Mouse (Mus musculus): ENCODE data around the gene Nkain4. TPM values are rescaled to one million over a fixed set of nuclear protein-coding genes. Genes with fewer than 3 reads are reported as not detected.
A peak's percentile ranks its signal among the peaks of the same experiment; 100 is the strongest.

The Nkain4 gene
- total and polyA plus RNA-seq, 2 experiments from 2014 or later = 76.0 to 133 TPM

GRCm38 (mm10) chr2:180953638-180954037, 861 bp downstream of the Nkain4 start:
- Histone ChIP-seq H3K27me3 (ENCODE audit: insufficient read depth, low read length) (no peaks in the 10 kb centered on the region), H3K36me3 (ENCODE audit: insufficient read depth, low read length) (no peaks in the 10 kb centered on the region), H3K9ac (replicated peaks; ENCODE audit: low read length) (peak overlapping the region; percentile 68), H3K4me2 (ENCODE audit: low read depth, low read length) (peak overlapping the region; percentile 86), H3K9me3 (ENCODE audit: low read length) (no peaks in the 10 kb centered on the region), H3K27ac (peak overlapping the region; percentile 90), H3K4me3 (ENCODE audit: low read length) (peak overlapping the region; percentile 60), H3K4me1 (ENCODE audit: insufficient read depth, low read length) (peaks cover 18% of the 10 kb centered on the region)
- ATAC-seq (no peak), DNase-seq (ENCODE audit: low spot score) (no peak)
- WGBS = 5% methylated on average over 2 of the region's 2 CpGs
- no peak for TF ChIP-seq CTCF (IDR thresholded peaks at IDR 0.05; ENCODE audit: low read depth)

- H3K36me3 ChIP-seq (ENCODE audit: insufficient read depth, low read length) = no peaks in the 10 kb centered on the region
- H3K27ac ChIP-seq = peak overlapping the region; percentile 90
- peak; percentile 74 for ATAC-seq
- TF ChIP-seq CTCF (IDR thresholded peaks at IDR 0.05; ENCODE audit: low read depth) = no peak
- H3K4me2 ChIP-seq (ENCODE audit: low read depth, low read length) = peak overlapping the region; percentile 86
- no peaks in the 10 kb centered on the region for H3K27me3 ChIP-seq (ENCODE audit: insufficient read depth, low read length)
- peak overlapping the region; percentile 68 for H3K9ac ChIP-seq (replicated peaks; ENCODE audit: low read length)
- H3K9me3 ChIP-seq (ENCODE audit: low read length) = no peaks in the 10 kb centered on the region
- peak; percentile 75 for DNase-seq (ENCODE audit: low spot score)
- peaks cover 18% of the 10 kb centered on the region for H3K4me1 ChIP-seq (ENCODE audit: insufficient read depth, low read length)
- peak overlapping the region; percentile 60 for H3K4me3 ChIP-seq (ENCODE audit: low read length)
- WGBS = 7% methylated on average over 9 of the region's 9 CpGs
Observed at GRCm38 (mm10) chr2:180952731-180953171, 1.7 kb downstream of the Nkain4 start.

- H3K27me3 ChIP-seq (ENCODE audit: insufficient read depth, low read length) = no peaks in the 10 kb centered on the region
- no peak for TF ChIP-seq CTCF (IDR thresholded peaks at IDR 0.05; ENCODE audit: low read depth)
- H3K4me1 ChIP-seq (ENCODE audit: insufficient read depth, low read length) = peaks cover 18% of the 10 kb centered on the region
- H3K4me3 ChIP-seq (ENCODE audit: low read length) = no peak overlapping the region
- DNase-seq (ENCODE audit: low spot score) = no peak
- H3K36me3 ChIP-seq (ENCODE audit: insufficient read depth, low read length) = no peaks in the 10 kb centered on the region
- H3K27ac ChIP-seq = no peak overlapping the region
- H3K9ac ChIP-seq (replicated peaks; ENCODE audit: low read length) = no peak overlapping the region
- no peaks in the 10 kb centered on the region for H3K9me3 ChIP-seq (ENCODE audit: low read length)
- WGBS = 22% methylated on average over 1 of the region's 1 CpGs
- no peak for ATAC-seq
- H3K4me2 ChIP-seq (ENCODE audit: low read depth, low read length) = no peak overlapping the region
Observed at GRCm38 (mm10) chr2:180949947-180950346, 4.6 kb downstream of the Nkain4 start.

- Histone ChIP-seq H3K36me3 (ENCODE audit: insufficient read depth, low read length) (peaks cover 6% of the 10 kb centered on the region; the same call in 1 of the 2 replicates), H3K4me1 (ENCODE audit: insufficient read depth, low read length) (no peaks in the 10 kb centered on the region), H3K9ac (replicated peaks; ENCODE audit: low read length) (no peak overlapping the region), H3K27me3 (ENCODE audit: insufficient read depth, low read length) (no peaks in the 10 kb centered on the region), H3K27ac (no peak overlapping the region), H3K9me3 (ENCODE audit: low read length) (no peaks in the 10 kb centered on the region), H3K4me3 (ENCODE audit: low read length) (no peak overlapping the region), H3K4me2 (ENCODE audit: low read depth, low read length) (no peak overlapping the region)
- ATAC-seq (no peak), DNase-seq (ENCODE audit: low spot score) (peak; percentile 62)
- TF ChIP-seq CTCF (IDR thresholded peaks at IDR 0.05; ENCODE audit: low read depth) = no peak
Observed at GRCm38 (mm10) chr2:180941869-180942268, 12.6 kb downstream of the Nkain4 start.

GRCm38 (mm10) chr2:180940187-180940586, 14.3 kb downstream of the Nkain4 start:
- Histone ChIP-seq H3K9ac (replicated peaks; ENCODE audit: low read length) (no peak overlapping the region), H3K27ac (no peak overlapping the region), H3K4me2 (ENCODE audit: low read depth, low read length) (no peak overlapping the region), H3K4me1 (ENCODE audit: insufficient read depth, low read length) (no peaks in the 10 kb centered on the region), H3K27me3 (ENCODE audit: insufficient read depth, low read length) (no peaks in the 10 kb centered on the region), H3K36me3 (ENCODE audit: insufficient read depth, low read length) (peaks cover 6% of the 10 kb centered on the region; the same call in 1 of the 2 replicates), H3K9me3 (ENCODE audit: low read length) (no peaks in the 10 kb centered on the region), H3K4me3 (ENCODE audit: low read length) (no peak overlapping the region)
- ATAC-seq = no peak
- DNase-seq (ENCODE audit: low spot score) = no peak
- TF ChIP-seq CTCF (IDR thresholded peaks at IDR 0.05; ENCODE audit: low read depth) = no peak

- no peak for TF ChIP-seq CTCF (IDR thresholded peaks at IDR 0.05; ENCODE audit: low read depth)
Observed at GRCm38 (mm10) chr2:180932418-180932817, 22.1 kb downstream of the Nkain4 start.

GRCm38 (mm10) chr2:180928723-180929122, 25.8 kb downstream of the Nkain4 start, which contains the start of gene Birc7:
Gene Birc7, plus strand, starts transcription at chr2:180929023.
- Histone ChIP-seq H3K9ac (replicated peaks; ENCODE audit: low read length) (no peak within 1 kb of the TSS), H3K9me3 (ENCODE audit: low read length) (no peaks in the 10 kb centered on the region), H3K36me3 (ENCODE audit: insufficient read depth, low read length) (0 out of 2 replicates have a peak, but pooled peaks cover 3% of the 10 kb centered on the region), H3K4me3 (ENCODE audit: low read length) (no peak within 1 kb of the TSS), H3K27me3 (ENCODE audit: insufficient read depth, low read length) (no peaks in the 10 kb centered on the region), H3K27ac (no peak within 1 kb of the TSS), H3K4me1 (ENCODE audit: insufficient read depth, low read length) (no peaks in the 10 kb centered on the region), H3K4me2 (ENCODE audit: low read depth, low read length) (no peak within 1 kb of the TSS)
- no peak for TF ChIP-seq CTCF (IDR thresholded peaks at IDR 0.05; ENCODE audit: low read depth)
- DNase-seq (ENCODE audit: low spot score) = no peak
- ATAC-seq = no peak
- WGBS = 34% methylated on average over 4 of the region's 4 CpGs

More at GRCm38 (mm10) chr2:180932418-180932817, 22.1 kb downstream of the Nkain4 start:
- no peaks in the 10 kb centered on the region for H3K4me1 ChIP-seq (ENCODE audit: insufficient read depth, low read length)
- ATAC-seq = no peak
- no peak overlapping the region for H3K9ac ChIP-seq (replicated peaks; ENCODE audit: low read length)
- H3K4me3 ChIP-seq (ENCODE audit: low read length) = no peak overlapping the region
- H3K9me3 ChIP-seq (ENCODE audit: low read length) = no peaks in the 10 kb centered on the region
- H3K36me3 ChIP-seq (ENCODE audit: insufficient read depth, low read length) = 0 out of 2 replicates have a peak, but pooled peaks cover 3% of the 10 kb centered on the region
- H3K4me2 ChIP-seq (ENCODE audit: low read depth, low read length) = no peak overlapping the region
- no peaks in the 10 kb centered on the region for H3K27me3 ChIP-seq (ENCODE audit: insufficient read depth, low read length)
- no peak for DNase-seq (ENCODE audit: low spot score)
- H3K27ac ChIP-seq = no peak overlapping the region
- WGBS = 85% methylated on average over 1 of the region's 1 CpGs
